Mouse (Mus musculus) spleen, postnatal 0 days (tissue): ENCODE data around the gene Mcl1. TPM values are rescaled to one million over a fixed set of nuclear protein-coding genes. Genes with fewer than 3 reads are reported as not detected.

Experiments
- polyA plus RNA-seq: library from polyadenylated mRNA; unstranded; fragments of >200 nt; fragmentation: Nextera tagmentation; extraction: Ambion mirVana; gene quantifications from 2 replicates; pipeline ENCODE4 v1.2.1, GENCODE M21; 2015

Mcl1 gene
- polyA plus RNA-seq, result 55.0 and 55.3 TPM in 2 replicates

GRCm38 (mm10) chr3:95658236-95658867 lies at the start of gene Mcl1:
Mcl1 (plus strand) TSS chr3:95658788.

DNA sequence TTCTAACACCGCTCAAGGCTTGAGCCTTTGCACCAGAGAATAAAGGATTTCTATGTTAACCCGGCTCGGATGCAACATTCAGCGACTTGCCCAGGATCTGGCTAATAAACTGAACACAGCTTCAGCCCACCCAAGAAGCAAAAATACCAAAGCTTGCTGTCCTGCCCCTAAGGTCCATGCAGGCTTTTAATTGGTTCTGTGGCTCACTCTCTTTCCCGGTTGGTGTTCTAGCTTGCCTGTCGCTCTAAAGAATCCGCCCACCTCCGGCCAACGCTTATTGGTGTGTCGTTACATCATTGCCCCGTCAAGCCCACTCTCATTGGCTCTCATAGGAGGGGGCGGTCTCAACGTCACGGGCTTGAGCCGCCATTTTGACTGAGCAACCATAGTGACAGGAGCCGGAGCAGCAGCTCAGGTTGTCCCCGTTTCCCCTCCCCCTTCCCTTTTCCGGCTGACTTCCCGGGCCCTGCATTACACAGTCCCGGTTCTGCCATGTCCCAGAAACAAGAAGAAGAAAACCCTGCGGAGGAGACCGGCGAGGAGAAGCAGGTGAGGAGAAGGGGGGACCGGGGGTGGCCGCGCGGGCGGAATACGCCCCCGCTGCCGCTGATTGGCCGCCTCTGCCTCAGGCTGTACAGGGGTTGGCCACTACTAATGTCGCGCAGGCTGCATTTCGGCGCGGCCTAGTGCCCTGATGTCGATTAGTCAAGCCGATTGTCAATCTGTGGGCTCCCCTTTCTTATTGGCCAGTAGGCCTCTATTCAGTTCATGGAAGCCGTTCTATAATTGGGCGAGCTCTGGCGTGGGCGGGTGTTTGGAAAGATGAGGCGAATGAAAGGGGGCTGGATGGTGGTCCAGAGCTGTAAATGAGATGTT lies 33.7 kb upstream of the Mcl1 start, which contains the start of gene Ensa:
Gene Ensa (plus strand): TSS at position 366 of the 876 bp plus-strand sequence.

GRCm38 (mm10) chr3:95687524-95688421 lies 29.2 kb downstream of the Mcl1 start, which contains the start of gene Adamtsl4:
Adamtsl4 (minus strand) TSS chr3:95687917.

Other genes starting within 250 kb of the Mcl1 start
- 15.8 and 16.3 TPM in 2 replicates for gene Arnt, start 224.4 kb upstream of the Mcl1 start, polyA plus RNA-seq
- 3.7 and 4.8 TPM in 2 replicates for gene Ctsk, start 159.5 kb upstream of the Mcl1 start, polyA plus RNA-seq
- gene Ctss, start 132.0 kb upstream of the Mcl1 start, polyA plus RNA-seq, result 57.3 and 86.4 TPM in 2 replicates
- gene Hormad1, start 99.1 kb upstream of the Mcl1 start, polyA plus RNA-seq, result not detected in 2 replicates
- gene Golph3l, start 69.9 kb upstream of the Mcl1 start, polyA plus RNA-seq, result 25.2 and 25.6 TPM in 2 replicates
- 40.4 and 42.2 TPM in 2 replicates for gene Ensa, start 33.8 kb upstream of the Mcl1 start, polyA plus RNA-seq
- 1.9 and 3.0 TPM in 2 replicates for gene Adamtsl4, start 29.1 kb downstream of the Mcl1 start, polyA plus RNA-seq
- gene Ecm1, start 80.8 kb downstream of the Mcl1 start, polyA plus RNA-seq, result 26.6 and 30.1 TPM in 2 replicates
- 30.3 and 33.5 TPM in 2 replicates for gene Tars2, start 101.4 kb downstream of the Mcl1 start, polyA plus RNA-seq
- gene Rprd2, start 160.1 kb downstream of the Mcl1 start, polyA plus RNA-seq, result 13.3 and 13.6 TPM in 2 replicates
- 25.4 and 27.7 TPM in 2 replicates for gene Prpf3, start 197.1 kb downstream of the Mcl1 start, polyA plus RNA-seq
- 226 and 236 TPM in 2 replicates for gene Mrps21, start 212.7 kb downstream of the Mcl1 start, polyA plus RNA-seq
- 0.75 and 1.0 TPM in 2 replicates for gene Ciart, start 223.5 kb downstream of the Mcl1 start, polyA plus RNA-seq
- 18.9 and 21.4 TPM in 2 replicates for gene BC028528, start 233.2 kb downstream of the Mcl1 start, polyA plus RNA-seq
- 18.8 and 19.8 TPM in 2 replicates for gene Aph1a, start 235.2 kb downstream of the Mcl1 start, polyA plus RNA-seq
- gene Car14, start 245.9 kb downstream of the Mcl1 start, polyA plus RNA-seq, result 0.22 and 0.42 TPM in 2 replicates